Mouse (Mus musculus) frontal cortex, postnatal 25 days (tissue): ENCODE results near the gene Mfap5.
"Not testable (repeated sequence)": the region's sequence is repeated elsewhere in the genome, so short reads cannot be mapped to it uniquely, and the experiment has no call there.

Source experiments
- DNase-seq, 2 experiments: peaks; one replicate each; pipeline ENCODE4 v3.0.0; 2022; ENCODE audit warnings: low spot score in 2 of 2

The Mfap5 gene

DNA sequence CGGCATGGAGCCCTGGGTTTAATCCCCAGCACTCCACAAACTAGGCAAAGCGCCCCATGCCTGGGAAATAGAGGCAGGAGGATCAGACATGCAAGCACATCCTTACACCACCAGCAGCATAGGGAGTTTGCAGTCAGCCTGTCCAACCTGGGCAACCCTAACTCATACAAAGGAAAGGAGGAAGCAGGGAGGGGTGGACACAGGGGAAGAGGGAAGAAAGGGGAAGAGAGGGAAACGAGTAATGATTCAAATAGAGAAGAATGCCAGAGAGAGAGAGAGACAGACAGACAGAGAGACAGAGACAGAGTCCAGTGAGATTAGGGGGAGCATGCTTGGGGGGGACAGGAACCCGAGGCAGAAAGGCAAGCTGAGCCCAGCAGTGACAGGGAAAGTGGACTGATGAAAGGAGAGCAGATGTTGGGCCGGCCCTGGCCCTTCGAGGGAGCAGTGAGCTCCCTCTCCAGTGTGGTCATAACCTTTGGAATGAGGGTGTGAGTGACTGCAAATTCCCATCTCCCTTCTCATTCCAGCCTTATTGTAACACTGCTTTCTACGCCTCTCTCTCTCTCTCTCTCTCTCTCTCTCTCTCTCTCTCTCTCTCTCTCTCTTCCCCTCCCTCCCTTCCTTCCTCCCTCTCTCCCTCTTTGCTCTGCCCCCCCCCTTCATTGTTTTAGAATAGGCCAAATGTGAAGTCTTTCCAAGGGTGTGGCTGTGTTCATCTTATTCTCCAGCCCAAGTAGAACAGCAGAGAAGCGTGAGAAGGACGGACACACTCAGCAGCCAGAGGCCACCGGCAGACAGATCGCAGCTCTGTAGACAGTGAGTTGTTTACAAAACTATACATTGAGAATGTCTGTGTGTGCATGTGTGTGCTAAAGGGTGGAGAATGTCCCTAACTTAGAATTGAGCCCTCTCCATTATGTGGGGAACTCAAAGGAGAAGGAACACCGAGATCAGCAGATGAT lies 7.6 kb downstream of the Mfap5 start:
- DNase-seq, result no peak

DNA sequence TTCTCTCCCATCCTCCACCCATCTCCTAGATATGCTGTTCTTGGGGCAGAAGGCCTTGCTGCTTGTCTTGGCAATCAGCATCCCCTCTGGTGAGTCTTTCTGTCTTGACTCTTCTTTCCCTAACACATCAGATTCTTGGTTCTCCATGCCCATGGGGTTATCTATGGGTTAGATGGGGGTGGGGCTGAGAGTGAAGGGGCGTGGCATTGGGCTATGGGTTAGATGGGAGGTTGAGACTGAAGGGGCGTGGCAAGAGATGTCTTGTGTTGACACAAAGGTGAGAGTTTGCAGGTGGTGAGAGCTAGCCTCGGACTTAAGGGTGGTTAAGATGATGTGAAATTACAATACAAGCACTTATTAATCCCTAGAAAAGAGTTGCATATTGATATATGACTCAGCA lies 8.7 kb downstream of the Mfap5 start:
- no peak for DNase-seq

DNA sequence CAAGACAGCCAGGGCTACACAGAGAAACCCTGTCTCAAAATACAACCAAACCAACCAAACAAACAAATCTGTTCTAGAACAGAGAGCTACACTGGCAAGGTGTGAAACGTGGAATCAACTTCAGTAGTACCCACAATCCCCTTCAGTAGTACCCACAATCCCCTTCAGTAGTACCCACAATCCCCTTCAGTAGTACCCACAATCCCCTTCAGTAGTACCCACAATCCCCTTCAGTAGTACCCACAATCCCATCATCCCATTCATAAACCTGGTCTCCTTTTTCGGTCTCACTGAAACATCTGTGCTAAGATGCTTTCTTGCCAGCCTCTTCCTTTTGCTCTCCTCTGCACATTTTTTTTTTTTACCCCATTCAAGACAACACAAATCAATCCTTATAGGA lies 10.1 kb downstream of the Mfap5 start:
- DNase-seq, result not testable (repeated sequence)

DNA sequence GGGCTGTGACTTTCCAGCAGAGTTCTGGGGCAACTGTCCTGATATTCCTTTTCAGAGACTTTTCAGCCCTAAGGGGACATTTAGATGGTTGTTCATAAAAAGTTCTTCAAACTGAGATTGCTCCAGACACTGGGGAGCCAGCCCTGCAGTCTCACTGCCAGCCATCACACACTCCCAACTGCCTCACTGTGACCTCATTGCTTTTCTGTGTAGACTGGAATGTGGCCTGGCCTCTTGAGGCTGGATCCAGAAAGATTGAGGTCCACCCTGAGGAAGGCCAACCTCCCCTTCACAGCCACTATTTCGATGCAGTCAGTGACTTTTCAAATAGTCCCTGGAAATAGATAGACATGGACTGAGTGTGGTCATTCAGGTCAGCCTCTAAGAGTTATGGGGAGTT lies 12.0 kb downstream of the Mfap5 start:
- no peak for DNase-seq

DNA sequence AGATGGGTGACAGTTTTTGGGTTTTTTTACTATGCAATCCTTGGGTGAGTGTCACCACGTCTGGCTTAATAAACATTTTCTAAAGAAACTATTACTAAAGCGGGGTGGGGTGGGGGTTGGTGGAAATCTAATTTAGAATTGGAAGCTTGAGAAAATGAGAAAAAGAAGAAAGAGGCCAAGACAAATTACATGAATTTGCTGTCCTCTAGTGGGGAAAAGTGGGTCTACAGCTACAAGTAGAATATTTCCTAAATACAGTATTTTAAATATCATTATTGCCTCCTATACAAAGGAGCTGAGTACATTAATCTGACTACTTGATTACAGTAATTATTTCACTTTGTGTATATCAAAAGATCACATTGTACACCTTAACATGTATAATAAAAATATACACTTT lies 13.7 kb downstream of the Mfap5 start:
- no peak for DNase-seq

DNA sequence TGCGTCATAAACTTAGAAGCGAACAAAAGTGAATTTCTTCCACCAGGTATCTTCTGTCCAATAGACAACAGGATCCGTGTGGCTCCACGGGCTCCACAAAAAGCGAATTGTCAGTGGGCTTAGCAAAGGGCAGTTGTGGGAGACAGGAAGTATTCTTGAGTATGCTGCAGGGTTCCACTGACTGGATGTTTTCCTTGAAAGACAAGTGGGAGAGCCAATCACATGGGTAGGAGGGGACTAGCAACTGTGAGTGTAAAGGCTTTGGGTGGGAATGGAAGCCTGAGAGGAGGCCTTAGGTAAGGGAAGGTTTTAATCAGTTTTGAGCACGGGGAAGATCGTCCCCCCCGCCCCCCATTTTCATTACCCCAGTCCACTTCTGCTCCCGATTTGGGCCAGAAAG lies 16.9 kb downstream of the Mfap5 start:
- no peak for DNase-seq

DNA sequence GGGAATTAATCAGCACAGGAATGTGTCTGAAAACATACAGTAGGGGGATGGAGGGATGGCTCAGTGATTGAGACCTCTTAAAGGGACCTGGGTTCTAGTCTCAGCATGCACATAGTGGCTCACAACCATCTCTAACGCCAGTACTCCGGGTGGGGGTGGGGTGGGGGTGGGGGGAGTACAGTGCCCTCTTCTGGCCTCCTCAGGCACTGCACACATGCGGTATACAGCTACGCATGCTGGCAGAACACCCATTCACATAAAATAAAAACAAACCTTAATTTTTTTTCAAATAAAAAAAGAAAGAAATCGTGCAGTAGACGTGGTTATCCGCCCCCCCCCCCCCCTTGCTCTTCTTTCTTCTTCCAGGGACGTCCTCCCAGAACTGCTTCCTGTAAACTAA lies 17.6 kb downstream of the Mfap5 start:
- no peak for DNase-seq

DNA sequence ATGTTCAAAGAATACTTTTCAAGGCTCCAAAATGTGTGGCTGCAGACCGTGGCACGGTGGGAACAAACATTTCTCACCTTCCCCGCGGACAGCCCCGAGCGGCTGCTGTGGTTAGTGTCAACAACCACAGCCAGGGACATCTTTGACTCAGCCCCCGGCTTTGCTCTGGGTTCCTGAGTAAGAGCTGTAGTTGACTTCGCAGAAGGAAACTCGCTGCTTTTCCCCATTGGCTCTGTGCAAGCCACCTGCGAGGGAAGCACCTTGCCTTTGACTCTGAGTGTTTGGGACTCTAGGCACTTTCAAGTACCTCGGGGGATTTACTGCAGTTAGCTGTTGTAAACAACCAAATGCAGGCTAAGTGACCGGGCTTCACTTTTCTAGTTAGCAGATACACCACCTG lies 22.0 kb downstream of the Mfap5 start:
- DNase-seq, result no peak

DNA sequence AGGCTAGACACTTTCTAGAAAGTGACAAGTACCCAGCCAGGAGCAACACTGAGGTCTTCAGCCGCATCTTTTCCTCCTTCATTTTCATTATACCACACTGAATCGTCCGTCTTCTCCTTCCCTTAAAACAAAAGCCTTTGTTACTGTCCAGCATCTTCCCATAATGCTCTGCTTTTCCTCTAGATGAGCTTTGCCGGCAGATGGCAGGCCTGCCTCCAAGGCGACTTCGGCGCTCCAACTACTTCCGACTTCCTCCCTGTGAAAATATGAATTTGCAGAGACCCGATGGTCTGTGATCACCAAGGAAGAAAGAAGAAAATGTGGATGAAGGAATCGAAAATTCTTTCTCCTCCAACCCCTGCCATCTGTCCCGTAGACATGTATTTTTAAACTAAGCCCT lies 22.5 kb downstream of the Mfap5 start:
- DNase-seq, result no peak

DNA sequence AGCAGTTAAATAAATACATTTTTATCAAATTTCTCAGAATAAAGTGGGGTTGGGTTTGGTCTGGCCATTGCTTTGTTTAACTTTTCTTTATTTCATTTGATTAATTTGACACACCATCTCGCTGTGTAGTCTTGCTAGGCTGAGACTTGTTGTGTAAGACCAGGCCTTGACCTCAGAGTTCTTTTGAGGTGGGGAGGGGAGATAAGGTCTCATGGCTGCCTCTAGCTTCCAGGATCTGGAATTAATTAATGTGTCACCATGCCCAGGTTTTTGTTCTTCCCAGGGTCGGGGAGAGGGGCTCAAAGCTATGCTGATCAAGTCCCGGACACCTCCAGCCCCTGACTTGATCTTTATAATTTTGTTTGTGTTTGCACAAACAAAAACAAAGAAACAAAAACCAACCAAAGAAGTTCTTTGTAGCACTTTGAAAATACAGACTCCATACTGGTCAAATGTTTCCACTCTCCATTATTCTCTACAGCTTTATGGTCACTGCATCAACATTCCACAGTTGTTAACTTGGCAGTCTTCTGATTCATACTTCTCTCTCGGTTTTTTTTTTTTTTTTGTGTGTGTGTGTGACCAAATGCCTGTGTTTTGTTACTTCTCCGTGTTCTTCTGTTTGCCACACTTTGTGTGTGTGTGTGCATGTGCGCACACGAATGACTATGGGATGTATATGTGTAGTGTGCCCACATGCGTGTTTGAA lies 26.0 kb downstream of the Mfap5 start:
- no peak for DNase-seq

DNA sequence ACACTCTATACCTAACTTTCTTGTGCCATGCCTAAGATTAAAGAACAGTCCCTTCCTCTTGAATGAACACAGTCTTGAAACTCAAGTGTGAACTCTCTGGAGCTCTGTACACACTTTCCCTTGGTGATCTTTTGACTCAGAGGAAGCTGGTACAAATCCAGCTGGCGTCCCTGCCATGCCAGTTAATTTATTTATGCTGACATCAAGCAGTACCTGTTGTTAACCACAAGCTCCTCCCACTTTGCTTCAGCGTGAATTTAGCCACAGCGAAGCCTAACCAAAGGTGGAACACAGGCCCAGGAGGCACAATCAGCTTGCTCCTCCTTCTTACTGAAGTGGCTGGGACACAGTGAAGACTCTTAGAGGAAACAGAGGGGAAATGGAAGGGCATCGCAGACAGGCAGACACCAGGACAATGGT lies 27.2 kb downstream of the Mfap5 start:
- DNase-seq, result no peak

DNA sequence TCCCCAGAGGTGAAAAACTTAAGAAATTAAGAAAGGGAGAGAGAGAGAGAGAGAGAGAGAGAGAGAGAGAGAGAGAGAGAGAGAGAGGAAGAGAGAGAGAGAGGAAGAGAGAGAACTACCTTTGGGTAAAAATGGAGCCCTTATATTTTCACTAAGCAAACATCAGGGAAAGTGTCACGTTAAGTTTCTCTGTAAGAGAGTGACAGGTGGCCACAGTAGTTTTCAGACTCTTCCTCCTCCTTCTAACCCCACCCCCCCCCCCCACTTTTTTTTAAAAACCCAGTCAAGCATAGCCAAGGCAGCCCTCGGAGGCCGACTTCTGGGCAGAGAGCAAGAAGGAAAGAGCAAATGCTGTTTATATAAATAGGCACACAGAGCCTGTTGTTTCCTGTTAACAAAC lies 28.4 kb downstream of the Mfap5 start:
- DNase-seq, result no peak

DNA sequence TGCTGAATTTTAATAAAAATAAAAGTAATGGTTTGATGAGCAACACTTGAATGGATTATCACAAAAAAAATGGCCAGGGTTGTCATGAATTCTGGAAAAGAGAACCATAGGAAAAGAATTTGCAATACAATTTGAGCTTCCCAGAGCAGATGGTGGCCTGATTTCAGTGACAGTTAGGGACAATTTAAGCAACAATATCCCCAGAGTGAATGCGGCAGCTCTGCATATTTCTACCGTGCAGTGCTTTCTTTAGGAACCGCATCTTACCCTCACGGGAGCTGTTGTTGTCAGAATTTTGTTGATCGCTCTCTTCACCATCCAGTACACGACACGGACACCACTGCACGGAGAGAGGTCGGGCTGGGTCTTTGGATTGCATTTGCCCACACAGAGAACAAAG lies 33.9 kb downstream of the Mfap5 start:
- DNase-seq, result no peak

DNA sequence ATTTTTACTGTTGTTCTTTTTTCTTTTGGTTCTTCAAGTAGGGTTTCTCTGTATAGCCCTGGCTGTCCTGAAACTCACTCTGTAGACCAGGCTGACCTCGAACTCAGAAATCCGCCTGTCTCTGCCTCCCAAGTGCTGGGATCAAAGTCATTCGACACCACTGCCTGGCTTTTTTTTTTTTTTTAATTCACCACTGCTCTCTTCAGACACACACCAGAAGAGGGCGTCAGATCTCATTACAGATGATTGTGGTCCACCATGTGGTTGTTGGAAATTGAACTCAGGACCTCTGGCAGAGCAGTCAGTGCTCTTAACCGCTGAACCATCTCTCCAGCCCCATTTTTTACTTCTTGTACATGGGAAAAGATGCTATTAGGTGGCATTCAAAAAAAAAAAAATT lies 36.8 kb downstream of the Mfap5 start:
- DNase-seq, result not testable (repeated sequence)

DNA sequence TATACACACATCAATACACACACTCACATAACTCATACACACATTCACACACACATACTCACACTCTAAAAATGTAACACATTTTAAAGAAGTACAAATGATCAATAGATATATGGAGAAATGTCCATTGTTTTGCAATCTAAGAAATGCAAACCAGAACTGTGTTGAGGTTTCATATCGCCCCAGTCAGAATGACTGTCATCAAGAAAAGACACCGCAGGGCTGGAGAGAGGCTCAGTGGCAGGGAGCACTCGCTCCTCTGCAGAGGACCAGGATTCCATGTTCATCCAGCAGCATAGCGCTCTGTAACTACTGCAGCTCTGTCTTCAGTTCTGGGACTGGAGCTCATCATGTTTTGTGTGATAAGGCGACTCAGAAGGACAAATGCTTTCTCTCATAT lies 37.9 kb downstream of the Mfap5 start:
- no peak for DNase-seq

DNA sequence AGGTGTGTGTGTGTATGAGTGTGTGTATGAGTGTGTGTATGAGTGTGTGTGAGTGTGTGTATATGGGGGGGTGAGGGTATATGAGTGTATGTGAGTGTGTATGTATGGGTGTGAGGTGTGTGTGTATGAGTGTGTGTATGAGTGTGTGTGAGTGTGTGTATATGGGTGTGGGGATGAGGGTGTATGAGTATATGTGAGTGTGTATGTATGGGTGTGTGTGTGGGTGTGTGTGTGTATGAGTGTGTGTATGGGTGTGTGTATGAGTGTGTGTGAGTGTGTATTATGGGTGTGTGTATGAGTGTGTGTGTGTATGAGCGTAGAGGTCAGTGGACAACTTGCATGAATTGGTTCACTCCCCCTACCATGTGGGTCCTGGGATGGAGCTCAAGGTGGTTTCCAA lies 39.0 kb downstream of the Mfap5 start:
- DNase-seq, result no peak

DNA sequence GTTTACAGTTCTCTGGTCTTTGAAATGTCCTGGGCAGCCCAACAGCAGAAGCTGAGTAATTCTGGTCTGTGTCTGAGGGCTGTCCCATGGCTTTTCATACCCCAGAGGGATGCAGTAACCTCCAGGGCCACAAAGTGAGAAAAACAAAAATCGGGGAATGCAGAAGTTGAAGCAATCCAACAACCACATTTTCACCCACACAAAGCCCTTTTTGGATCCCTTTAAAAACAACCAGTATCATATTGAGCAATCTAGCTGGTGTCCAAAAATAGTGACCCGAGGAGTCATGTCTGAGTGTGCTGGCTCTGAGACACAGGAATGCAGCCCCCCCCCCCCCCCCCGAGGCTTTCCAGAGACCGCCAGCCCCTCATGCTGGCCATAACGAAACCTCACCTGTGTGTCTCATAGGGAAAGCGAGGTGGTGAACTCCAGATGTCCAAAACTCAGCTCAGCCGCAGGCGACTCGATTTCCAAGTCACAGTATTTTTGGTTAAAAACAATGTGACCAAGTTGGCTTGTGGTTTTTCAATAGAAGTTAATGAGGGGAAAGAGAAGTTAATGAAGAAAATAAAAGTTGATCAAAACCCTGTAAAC lies 39.7 kb downstream of the Mfap5 start:
- DNase-seq, result no peak

DNA sequence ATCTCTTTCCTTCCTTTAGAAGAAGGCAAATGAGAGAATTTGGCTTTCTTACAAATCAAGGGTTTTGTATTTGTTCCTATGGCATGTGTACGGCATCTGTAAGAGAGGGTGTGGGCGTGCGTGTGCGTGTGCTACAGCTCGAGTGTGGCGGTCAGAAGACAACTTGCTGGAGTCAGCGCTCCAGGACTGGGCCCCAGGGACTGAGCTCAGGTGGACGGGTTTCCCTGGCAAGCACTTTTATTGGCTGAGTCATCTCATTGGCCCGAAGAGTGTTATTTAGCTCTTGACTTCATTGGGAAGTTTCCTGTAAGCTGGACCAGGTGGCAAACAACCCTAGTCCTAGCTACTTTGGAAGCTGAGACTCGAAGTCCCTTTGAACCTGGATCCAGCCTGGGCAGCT lies 40.3 kb downstream of the Mfap5 start:
- no peak for DNase-seq

DNA sequence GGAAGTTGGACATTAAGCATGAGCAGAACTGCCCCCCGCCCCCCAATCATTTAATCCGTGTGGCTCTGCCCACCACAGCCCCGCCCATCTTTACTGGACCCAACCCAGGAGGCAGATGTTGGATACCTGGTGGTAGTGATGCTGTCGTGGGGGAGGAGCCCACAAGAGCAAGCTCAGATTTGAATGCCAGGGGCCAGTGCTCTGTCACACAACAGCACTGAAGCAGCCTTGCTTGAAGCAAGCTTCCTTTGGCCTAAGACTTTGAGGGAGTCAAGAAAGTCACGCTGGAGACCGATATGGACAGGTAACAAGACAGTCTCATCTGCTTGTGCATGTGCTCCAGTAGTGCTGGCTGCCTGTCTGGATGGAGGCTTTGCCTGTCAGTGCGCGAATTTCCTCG lies 48.0 kb downstream of the Mfap5 start, which contains the start of gene Aicda:
Gene Aicda (plus strand): TSS at position 196 of the 400 bp plus-strand sequence.
- DNase-seq, result no peak

DNA sequence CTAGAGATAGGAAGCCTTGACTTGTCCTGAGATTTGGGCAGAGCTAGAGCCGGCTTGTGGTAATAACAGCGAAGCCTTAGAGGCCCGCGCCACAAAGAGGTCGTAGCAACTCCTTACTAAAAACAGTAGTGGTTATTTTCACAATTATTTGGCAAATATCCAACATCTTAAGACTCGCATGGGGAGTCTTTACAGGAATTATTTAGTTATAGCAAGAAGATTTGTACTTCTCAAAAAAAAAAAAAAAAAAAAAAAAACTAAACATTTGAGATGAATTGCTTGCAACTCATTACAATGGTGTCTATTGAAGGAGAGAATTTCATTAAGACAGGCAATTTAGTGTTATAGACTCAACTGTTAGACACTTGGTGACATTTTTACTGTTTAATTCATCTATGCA lies 48.5 kb downstream of the Mfap5 start:
- no peak for DNase-seq

DNA sequence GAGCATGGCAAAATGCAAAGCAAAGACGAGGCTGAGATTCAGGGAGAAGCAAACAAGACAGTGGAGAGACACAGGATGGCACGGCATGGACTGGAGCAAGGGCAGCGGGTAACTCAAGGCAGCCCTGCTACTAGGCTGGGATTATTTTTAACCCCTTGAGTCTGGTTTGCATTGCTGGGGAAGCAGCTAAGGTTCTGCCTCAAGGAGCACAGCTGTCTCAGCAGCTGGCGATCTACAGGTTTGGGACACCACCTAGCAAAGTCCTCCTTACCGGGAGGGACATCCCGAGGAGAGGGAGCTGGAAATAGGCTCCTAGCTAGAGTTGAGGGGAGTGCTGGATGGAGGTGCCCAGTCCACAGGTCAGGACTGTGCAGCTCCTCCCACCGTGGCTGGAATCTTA lies 49.6 kb downstream of the Mfap5 start:
- DNase-seq, result no peak

DNA sequence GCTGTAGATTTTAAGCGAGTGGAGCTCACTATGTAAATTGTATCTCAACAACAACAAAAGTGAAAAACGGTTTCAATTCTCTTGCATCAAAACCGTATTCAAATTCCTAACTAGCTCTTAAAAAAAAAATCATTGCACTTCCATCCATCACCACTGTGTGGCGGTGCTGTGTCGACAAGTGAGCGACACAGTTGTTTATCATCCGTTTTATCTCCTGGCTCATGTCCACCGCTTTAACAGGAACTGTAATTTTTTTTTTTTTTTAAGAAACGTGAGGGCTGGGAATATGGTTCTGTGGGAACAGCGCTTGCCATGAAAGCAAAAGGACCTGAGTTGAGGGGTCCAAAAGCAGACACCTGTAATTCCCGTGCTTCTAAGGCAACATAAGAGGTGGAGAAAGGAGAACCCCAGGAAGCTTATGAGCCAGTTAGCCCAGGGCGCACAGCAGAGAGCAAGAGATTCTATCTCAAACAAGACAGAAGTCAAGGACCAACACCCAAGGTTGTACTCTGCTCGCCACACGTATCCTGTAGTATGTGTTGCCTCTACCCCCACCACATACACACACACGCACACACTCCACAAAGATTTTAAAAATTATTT lies 51.4 kb downstream of the Mfap5 start:
- peak; percentile 60 to 69 for DNase-seq
